Mouse (Mus musculus): ENCODE data around the gene Rack1. TPM values are rescaled to one million over a fixed set of nuclear protein-coding genes. Genes with fewer than 3 reads are reported as not detected.
A peak's percentile ranks its signal among the peaks of the same experiment; 100 is the strongest.
"Not testable (repeated sequence)": the region's sequence is repeated elsewhere in the genome, so short reads cannot be mapped to it uniquely, and the experiment has no call there.

Rack1 gene
- polyA plus RNA-seq, 1 experiment from 2014 or later: 661 TPM

- H3K4me2 ChIP-seq (replicated peaks; ENCODE audit: low read depth, low read length): peak overlapping the region; percentile 36
- DNase-seq (ENCODE audit: low spot score) (peak; percentile 93), ATAC-seq (ENCODE audit: low FRiP score) (peak; percentile 50; the same call in 1 of the 2 replicates)
- no peak overlapping the region for H3K4me3 ChIP-seq (ENCODE audit: low read depth, low read length)
- no peak overlapping the region for H3K9ac ChIP-seq (ENCODE audit: low read depth, low read length)
- no peaks in the 10 kb centered on the region for H3K4me1 ChIP-seq (replicated peaks; ENCODE audit: control insufficient read depth, insufficient read depth, low read length)
- 18% methylated on average over 20 of the region's 20 CpGs for WGBS
- no peaks in the 10 kb centered on the region for H3K9me3 ChIP-seq (ENCODE audit: control insufficient read depth, low read length)
- H3K27ac ChIP-seq (ENCODE audit: low read depth, low read length): no peak overlapping the region
- H3K36me3 ChIP-seq (ENCODE audit: control insufficient read depth, insufficient read depth, low read length): no peaks in the 10 kb centered on the region
- no peaks in the 10 kb centered on the region for H3K27me3 ChIP-seq (ENCODE audit: control insufficient read depth, insufficient read depth, low read length)
Observed at GRCm38 (mm10) chr11:48789973-48790823, 9.9 kb upstream of the Rack1 start.

- WGBS: 52% methylated on average over 8 of the region's 8 CpGs
Observed at GRCm38 (mm10) chr11:48790946-48791345, 9.2 kb upstream of the Rack1 start.

GRCm38 (mm10) chr11:48791894-48792293 is 8.2 kb upstream of the Rack1 start:
- not testable (repeated sequence) for H3K4me1 ChIP-seq (replicated peaks; ENCODE audit: control insufficient read depth, insufficient read depth, low read length); H3K4me3 ChIP-seq (ENCODE audit: low read depth, low read length); H3K36me3 ChIP-seq (ENCODE audit: control insufficient read depth, insufficient read depth, low read length); H3K4me2 ChIP-seq (replicated peaks; ENCODE audit: low read depth, low read length); H3K27me3 ChIP-seq (ENCODE audit: control insufficient read depth, insufficient read depth, low read length); H3K27ac ChIP-seq (ENCODE audit: low read depth, low read length); H3K9ac ChIP-seq (ENCODE audit: low read depth, low read length); DNase-seq (ENCODE audit: low spot score); H3K9me3 ChIP-seq (ENCODE audit: control insufficient read depth, low read length); ATAC-seq (ENCODE audit: low FRiP score)
- 85% methylated on average over 9 of the region's 9 CpGs for WGBS

More at GRCm38 (mm10) chr11:48790946-48791345, 9.2 kb upstream of the Rack1 start:
- no peak for ATAC-seq (ENCODE audit: low FRiP score)
- Histone ChIP-seq H3K36me3 (ENCODE audit: control insufficient read depth, insufficient read depth, low read length) (no peaks in the 10 kb centered on the region), H3K9me3 (ENCODE audit: control insufficient read depth, low read length) (no peaks in the 10 kb centered on the region), H3K4me3 (ENCODE audit: low read depth, low read length) (no peak overlapping the region), H3K27ac (ENCODE audit: low read depth, low read length) (no peak overlapping the region), H3K4me1 (replicated peaks; ENCODE audit: control insufficient read depth, insufficient read depth, low read length) (no peaks in the 10 kb centered on the region), H3K4me2 (replicated peaks; ENCODE audit: low read depth, low read length) (no peak overlapping the region), H3K27me3 (ENCODE audit: control insufficient read depth, insufficient read depth, low read length) (no peaks in the 10 kb centered on the region), H3K9ac (ENCODE audit: low read depth, low read length) (no peak overlapping the region)
- DNase-seq (ENCODE audit: low spot score): no peak

- Histone ChIP-seq H3K27me3 (ENCODE audit: control insufficient read depth, insufficient read depth, low read length) (no peaks in the 10 kb centered on the region), H3K9ac (ENCODE audit: low read depth, low read length) (no peak overlapping the region), H3K9me3 (ENCODE audit: control insufficient read depth, low read length) (no peaks in the 10 kb centered on the region), H3K4me3 (ENCODE audit: low read depth, low read length) (no peak overlapping the region), H3K4me2 (replicated peaks; ENCODE audit: low read depth, low read length) (no peak overlapping the region), H3K27ac (ENCODE audit: low read depth, low read length) (no peak overlapping the region), H3K4me1 (replicated peaks; ENCODE audit: control insufficient read depth, insufficient read depth, low read length) (no peaks in the 10 kb centered on the region), H3K36me3 (ENCODE audit: control insufficient read depth, insufficient read depth, low read length) (no peaks in the 10 kb centered on the region)
- no peak for ATAC-seq (ENCODE audit: low FRiP score)
- WGBS: 99% methylated on average over 3 of the region's 3 CpGs
- DNase-seq (ENCODE audit: low spot score): no peak
Observed at GRCm38 (mm10) chr11:48793184-48793583, 6.9 kb upstream of the Rack1 start.

GRCm38 (mm10) chr11:48795221-48795620 is 4.9 kb upstream of the Rack1 start:
- DNase-seq (ENCODE audit: low spot score) (no peak), ATAC-seq (ENCODE audit: low FRiP score) (no peak)
- Histone ChIP-seq H3K4me2 (replicated peaks; ENCODE audit: low read depth, low read length) (no peak overlapping the region), H3K27me3 (ENCODE audit: control insufficient read depth, insufficient read depth, low read length) (no peaks in the 10 kb centered on the region), H3K36me3 (ENCODE audit: control insufficient read depth, insufficient read depth, low read length) (no peaks in the 10 kb centered on the region), H3K9me3 (ENCODE audit: control insufficient read depth, low read length) (no peaks in the 10 kb centered on the region), H3K27ac (ENCODE audit: low read depth, low read length) (no peak overlapping the region), H3K4me1 (replicated peaks; ENCODE audit: control insufficient read depth, insufficient read depth, low read length) (no peaks in the 10 kb centered on the region), H3K9ac (ENCODE audit: low read depth, low read length) (no peak overlapping the region), H3K4me3 (ENCODE audit: low read depth, low read length) (no peak overlapping the region)
- WGBS: 86% methylated on average over 7 of the region's 7 CpGs

- H3K36me3 ChIP-seq (ENCODE audit: control insufficient read depth, insufficient read depth, low read length): no peaks in the 10 kb centered on the region
- no peaks in the 10 kb centered on the region for H3K4me1 ChIP-seq (replicated peaks; ENCODE audit: control insufficient read depth, insufficient read depth, low read length)
- no peaks in the 10 kb centered on the region for H3K27me3 ChIP-seq (ENCODE audit: control insufficient read depth, insufficient read depth, low read length)
- H3K9ac ChIP-seq (ENCODE audit: low read depth, low read length): no peak overlapping the region
- DNase-seq (ENCODE audit: low spot score) (no peak), ATAC-seq (ENCODE audit: low FRiP score) (no peak)
- H3K4me2 ChIP-seq (replicated peaks; ENCODE audit: low read depth, low read length): no peak overlapping the region
- no peaks in the 10 kb centered on the region for H3K9me3 ChIP-seq (ENCODE audit: control insufficient read depth, low read length)
- no peak overlapping the region for H3K4me3 ChIP-seq (ENCODE audit: low read depth, low read length)
- WGBS: 83% methylated on average over 4 of the region's 4 CpGs
- H3K27ac ChIP-seq (ENCODE audit: low read depth, low read length): no peak overlapping the region
Observed at GRCm38 (mm10) chr11:48796290-48796689, 3.8 kb upstream of the Rack1 start.

GRCm38 (mm10) chr11:48797287-48797686 is 2.8 kb upstream of the Rack1 start:
- Histone ChIP-seq H3K9ac (ENCODE audit: low read depth, low read length) (no peak overlapping the region), H3K4me1 (replicated peaks; ENCODE audit: control insufficient read depth, insufficient read depth, low read length) (peaks cover 8% of the 10 kb centered on the region), H3K9me3 (ENCODE audit: control insufficient read depth, low read length) (no peaks in the 10 kb centered on the region), H3K27ac (ENCODE audit: low read depth, low read length) (no peak overlapping the region), H3K36me3 (ENCODE audit: control insufficient read depth, insufficient read depth, low read length) (no peaks in the 10 kb centered on the region), H3K4me3 (ENCODE audit: low read depth, low read length) (no peak overlapping the region), H3K27me3 (ENCODE audit: control insufficient read depth, insufficient read depth, low read length) (no peaks in the 10 kb centered on the region), H3K4me2 (replicated peaks; ENCODE audit: low read depth, low read length) (no peak overlapping the region)
- DNase-seq (ENCODE audit: low spot score) (no peak), ATAC-seq (ENCODE audit: low FRiP score) (no peak)
- WGBS: 82% methylated on average over 5 of the region's 5 CpGs

- no peaks in the 10 kb centered on the region for H3K9me3 ChIP-seq (ENCODE audit: control insufficient read depth, low read length)
- no peak overlapping the region; the same call in 1 of the 2 replicates for H3K4me2 ChIP-seq (replicated peaks; ENCODE audit: low read depth, low read length)
- no peak overlapping the region for H3K27ac ChIP-seq (ENCODE audit: low read depth, low read length)
- H3K9ac ChIP-seq (ENCODE audit: low read depth, low read length): no peak overlapping the region
- 86% methylated on average over 7 of the region's 7 CpGs for WGBS
- H3K36me3 ChIP-seq (ENCODE audit: control insufficient read depth, insufficient read depth, low read length): 0 out of 2 replicates have a peak, but pooled peaks cover under 1% of the 10 kb centered on the region
- no peak overlapping the region for H3K4me3 ChIP-seq (ENCODE audit: low read depth, low read length)
- H3K4me1 ChIP-seq (replicated peaks; ENCODE audit: control insufficient read depth, insufficient read depth, low read length): peaks cover 9% of the 10 kb centered on the region
- no peaks in the 10 kb centered on the region for H3K27me3 ChIP-seq (ENCODE audit: control insufficient read depth, insufficient read depth, low read length)
- ATAC-seq (ENCODE audit: low FRiP score) (no peak), DNase-seq (ENCODE audit: low spot score) (no peak)
Observed at GRCm38 (mm10) chr11:48798308-48798707, 1.8 kb upstream of the Rack1 start.

All from hindbrain, embryonic 11.5 days (tissue).